Mouse (Mus musculus) brain, embryonic 14.5 days (tissue): Measurements from ENCODE around the gene Gaa. TPM values are rescaled to one million over a fixed set of nuclear protein-coding genes. Genes with fewer than 3 reads are reported as not detected.
"Not testable (repeated sequence)": the region's sequence is repeated elsewhere in the genome, so short reads cannot be mapped to it uniquely, and the experiment has no call there.

ENCODE experiments used
- DNase-seq: peaks from one replicate; pipeline ENCODE4 v3.0.0-alpha.2; 2011; ENCODE audit warnings: low read depth
- CTCF ChIP-seq: fragments of 200-500 bp; IDR thresholded peaks from 2 replicates; pipeline ENCODE4 v1.5.1; 2012; ENCODE audit warnings: inconsistent platforms, mild to moderate bottlenecking, moderate library complexity, borderline replicate concordance; ENCODE audit not compliant: insufficient read depth, insufficient read length; ENCODE audit errors: extremely low read depth
- POLR2A ChIP-seq: fragments of 200-500 bp; IDR thresholded peaks from 2 replicates; pipeline ENCODE4 v1.6.1; 2012; ENCODE audit warnings: mild to moderate bottlenecking, inconsistent platforms, borderline replicate concordance; ENCODE audit not compliant: poor library complexity, insufficient read depth, insufficient read length, severe bottlenecking; ENCODE audit errors: extremely low read depth
- polyA plus RNA-seq: library from polyadenylated mRNA; depleted of rRNA; stranded (reverse); fragments of >200 nt; gene quantifications from 2 replicates; pipeline ENCODE4 v1.2.3, GENCODE M21; 2012

Gene Gaa
- polyA plus RNA-seq, 1 experiment: 102 TPM

DNA sequence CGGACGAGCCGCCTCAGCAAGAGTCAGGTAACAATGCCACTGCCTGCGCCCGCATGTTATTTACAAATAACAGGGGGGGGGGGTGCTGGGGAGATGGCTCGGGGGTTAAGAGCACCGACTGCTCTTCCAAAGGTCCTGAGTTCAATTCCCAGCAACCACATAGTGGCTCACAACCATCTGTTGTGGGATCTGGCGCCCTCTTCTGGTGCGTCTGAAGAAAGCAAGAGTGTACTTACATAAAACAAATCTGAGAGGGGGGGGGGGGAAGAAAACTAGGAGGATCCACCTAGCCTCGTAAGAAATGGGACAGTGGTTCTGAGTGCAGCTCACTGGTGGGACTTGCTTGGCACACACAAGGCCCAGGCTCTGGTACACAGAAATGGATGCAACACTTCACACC is 32.9 kb upstream of the Gaa start:
- no peak for DNase-seq
- TF ChIP-seq CTCF: no peak

DNA sequence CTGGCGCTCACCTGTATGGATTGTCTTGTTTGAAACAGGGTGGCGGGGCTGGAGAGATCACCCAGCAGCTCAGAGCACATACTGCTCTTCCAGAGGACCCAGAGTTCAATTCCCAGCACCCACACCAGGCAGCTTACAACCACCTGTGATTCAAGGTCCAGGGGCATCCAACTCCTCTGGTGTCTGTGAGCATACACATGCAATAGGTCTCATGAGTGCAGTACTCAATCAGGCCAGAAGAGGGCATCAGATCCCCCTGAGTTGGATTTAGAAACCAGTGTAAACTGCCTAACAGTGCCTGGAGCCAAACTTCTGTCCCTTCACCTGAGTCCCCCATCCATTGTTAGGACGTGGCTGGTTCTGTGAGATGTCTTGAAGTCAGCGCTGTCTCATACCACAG is 32.1 kb upstream of the Gaa start:
- TF ChIP-seq POLR2A: no peak
- peak; percentile 65 for TF ChIP-seq CTCF
- peak; percentile 64 for DNase-seq

DNA sequence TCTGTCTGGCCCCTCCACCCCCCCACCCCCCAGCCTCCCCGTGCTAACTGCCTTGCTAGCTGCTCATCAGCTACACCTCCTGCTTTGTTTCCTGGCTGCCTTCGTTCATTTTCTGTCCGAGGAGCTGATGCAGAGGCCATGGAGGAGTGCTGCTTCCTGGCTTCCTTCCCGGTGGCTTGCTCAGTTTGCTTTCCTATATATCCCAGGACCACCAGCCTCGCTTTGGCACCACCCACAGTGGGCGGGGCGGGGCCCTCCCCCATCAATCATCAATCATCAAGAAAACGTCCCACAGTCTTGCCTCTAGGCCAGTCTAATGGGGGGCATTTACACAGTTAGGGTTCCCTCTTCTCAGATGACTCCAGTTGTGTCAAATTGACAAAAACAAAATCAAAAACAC is 31.3 kb upstream of the Gaa start:
- no peak for TF ChIP-seq CTCF
- no peak for TF ChIP-seq POLR2A
- no peak for DNase-seq

DNA sequence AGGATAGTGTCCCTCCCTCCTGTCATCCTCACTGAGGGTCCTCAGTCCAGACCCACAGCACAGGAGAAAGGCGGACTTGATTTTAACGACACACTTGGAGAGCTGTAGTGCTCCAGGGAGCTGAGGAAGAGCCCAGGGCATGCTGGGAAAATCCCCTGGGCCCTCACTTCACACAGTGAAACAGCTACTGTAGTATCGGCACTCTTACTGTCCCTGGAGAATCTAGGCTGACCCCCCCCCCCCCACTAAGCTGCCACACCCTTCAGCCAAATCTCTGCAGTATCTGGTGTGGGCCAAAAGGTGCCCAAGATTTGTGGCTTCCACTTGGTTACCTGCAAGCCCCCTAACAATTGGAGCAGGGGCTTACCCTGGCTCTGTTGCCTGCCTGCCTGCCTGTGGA is 30.7 kb upstream of the Gaa start:
- no peak for TF ChIP-seq POLR2A
- no peak for TF ChIP-seq CTCF
- no peak for DNase-seq

DNA sequence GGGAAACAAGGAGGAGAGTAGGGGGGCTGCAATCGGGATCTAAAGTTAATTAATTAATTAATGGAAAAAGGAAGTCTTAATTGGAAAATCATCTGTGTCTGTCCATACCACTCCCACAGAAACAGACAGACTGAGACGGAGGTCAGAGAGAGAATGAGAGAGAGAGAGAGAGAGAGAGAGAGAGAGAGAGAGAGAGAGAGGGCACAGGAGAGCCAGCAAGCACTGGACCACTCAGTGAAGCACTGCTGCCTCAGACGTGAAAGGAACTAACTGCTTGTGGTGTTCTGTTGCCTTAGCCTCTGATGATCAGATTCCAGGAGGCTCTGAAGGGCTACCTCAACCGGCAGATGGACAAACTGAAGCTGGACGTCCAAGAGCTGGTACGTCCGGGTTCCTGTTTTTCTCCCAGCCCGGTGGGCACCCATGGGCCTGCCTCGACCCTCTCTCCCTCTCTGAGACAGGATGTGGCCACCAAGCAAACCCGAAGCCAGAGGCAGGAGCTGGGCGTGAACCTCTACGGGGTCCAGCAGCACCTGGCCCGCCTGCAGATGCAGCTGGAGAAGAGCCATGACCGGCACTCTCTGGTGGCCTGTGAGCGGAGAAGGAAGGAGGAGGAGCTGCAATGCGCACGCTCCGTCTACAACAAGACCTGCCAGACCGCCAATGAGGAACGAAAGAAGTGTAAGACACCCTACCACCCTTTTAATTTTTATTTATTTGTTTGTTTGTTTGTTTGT is 30.0 kb upstream of the Gaa start:
- DNase-seq: peak; percentile 71
- TF ChIP-seq CTCF (no peak), POLR2A (no peak)

DNA sequence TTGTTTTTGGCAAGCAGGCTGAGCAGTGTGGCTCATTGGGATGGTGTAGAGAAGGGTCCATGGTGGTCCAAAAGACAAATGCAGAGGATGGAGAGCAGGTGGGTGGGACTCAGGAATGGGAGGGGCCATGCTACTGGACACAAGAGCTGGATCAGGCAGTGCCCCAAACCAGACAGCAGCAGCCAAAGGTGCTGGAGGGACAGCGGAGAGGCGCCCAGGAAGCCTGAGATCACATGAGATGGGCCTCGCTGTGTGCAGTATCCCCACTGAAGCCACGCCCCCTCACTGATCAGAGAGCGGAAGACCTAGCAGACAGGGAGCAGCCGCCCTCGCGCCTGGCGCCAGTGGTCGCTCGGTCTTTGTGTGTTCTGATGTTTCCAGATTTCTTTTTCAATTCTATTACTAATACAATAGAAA is 29.4 kb upstream of the Gaa start:
- TF ChIP-seq POLR2A (peak; percentile 17; the same call in 1 of the 2 replicates), CTCF (no peak)
- peak; percentile 73 for DNase-seq

DNA sequence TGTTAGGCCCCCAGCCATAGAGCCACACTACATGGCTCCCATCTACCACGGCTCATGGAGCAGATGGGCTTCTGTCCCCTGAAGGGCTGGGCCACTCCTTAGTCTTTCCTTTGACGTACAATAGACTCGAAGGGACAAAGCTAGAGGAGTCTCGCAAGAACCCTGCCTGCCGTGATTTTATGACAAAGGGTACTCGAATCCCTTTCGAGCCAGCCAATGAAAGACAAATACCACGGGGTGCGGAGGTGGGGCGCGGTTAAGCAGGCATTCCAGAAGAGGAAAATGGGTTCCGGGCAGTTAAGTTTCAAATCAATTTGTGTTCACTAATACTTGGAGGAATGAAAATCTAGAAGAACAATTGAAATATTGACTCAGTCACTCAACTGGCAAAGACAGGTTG is 28.2 kb upstream of the Gaa start:
- no peak for TF ChIP-seq CTCF
- TF ChIP-seq POLR2A: no peak
- no peak for DNase-seq

DNA sequence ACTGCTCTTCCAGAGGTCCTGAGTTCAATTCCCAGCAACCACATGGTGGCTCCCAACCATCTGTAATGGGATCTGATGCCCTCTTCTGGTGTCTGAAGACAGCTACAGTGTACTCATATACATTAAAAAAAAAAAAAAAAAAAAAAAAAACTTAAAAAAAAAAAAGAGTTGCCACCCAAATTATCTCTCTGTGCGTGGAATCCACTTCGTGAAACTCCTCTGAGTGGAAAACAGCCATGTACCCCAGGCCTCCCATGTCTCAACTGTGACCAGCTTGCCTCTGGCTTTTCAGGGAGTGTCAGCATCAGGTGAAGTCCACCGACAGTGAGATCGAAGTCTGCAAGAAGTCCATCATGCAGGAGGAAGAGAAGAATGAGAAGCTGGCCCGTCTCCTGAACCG is 22.1 kb upstream of the Gaa start:
- not testable (repeated sequence) for DNase-seq

DNA sequence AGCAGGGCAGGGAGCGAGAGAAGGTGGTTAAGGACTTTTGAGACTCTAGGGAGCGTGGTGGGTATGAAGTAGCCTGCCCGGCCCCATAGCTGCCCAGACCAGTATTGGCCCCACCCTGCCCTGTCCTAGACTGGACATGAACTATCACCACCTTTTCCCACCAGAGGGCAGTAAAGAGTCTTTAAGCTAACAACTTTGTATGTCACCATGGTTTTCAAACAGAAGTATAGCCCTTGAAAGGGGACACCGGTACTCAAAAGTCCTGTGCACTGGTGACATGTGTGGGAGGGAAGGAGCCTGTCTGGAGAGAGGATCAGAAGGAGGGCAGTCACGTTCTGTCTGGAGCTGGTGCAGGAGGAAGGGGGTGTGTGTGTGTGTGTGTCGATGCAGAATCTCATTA is 18.7 kb upstream of the Gaa start:
- DNase-seq: peak; percentile 70
- TF ChIP-seq CTCF: peak; percentile 54; the same call in 1 of the 2 replicates
- no peak for TF ChIP-seq POLR2A

DNA sequence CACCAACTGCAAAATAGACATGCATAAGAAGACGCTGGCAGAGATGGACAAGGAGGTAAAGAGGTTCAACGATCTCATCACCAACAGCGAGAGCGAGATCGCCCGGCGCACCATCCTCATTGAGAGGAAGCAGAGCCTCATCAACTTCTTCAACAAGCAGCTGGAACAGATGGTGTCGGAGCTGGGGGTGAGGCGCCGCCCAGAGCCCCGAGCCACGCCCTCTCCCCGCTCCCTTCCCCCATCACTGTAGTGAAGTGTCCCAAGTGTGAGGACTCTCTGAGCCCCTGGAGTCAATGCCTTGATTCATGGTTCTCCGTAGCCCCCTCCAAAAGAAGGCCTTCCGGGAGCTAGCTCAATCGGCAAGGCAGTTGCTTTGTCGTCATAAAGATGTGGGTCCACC is 16.7 kb upstream of the Gaa start:
- TF ChIP-seq POLR2A: no peak
- no peak for TF ChIP-seq CTCF
- no peak for DNase-seq

DNA sequence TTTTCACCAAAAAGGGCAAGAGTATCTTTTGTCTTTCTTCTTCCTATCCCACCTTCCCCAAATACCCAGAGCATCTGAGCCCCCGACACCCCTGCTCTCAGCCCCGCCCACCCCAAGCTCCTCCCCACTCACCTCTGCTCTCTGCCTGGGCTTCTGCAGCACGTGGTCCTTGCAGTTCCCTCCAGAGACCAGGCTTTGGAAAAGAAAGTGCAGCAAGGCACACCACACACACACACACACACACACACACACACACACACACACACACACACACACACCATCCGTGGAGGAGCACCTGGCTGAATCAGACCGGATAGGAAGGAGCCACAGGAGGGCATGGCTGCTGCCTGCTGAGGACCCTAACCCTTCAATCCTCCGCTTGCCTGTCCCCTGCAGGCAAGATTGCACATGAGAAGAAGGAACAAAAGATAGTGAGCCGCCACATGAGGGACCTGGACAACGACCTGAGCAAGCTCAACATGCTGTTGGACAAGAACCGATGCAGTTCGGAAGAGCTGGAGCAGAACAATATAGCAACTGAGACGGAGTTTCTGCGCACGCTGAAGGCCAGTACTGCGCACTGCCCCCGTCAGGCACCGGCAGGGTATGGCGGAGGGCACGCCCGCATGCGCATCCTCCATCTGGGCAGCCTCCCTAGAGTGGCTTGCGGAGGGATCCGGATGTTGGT is 14.7 kb upstream of the Gaa start:
- peak; percentile 69 for DNase-seq

DNA sequence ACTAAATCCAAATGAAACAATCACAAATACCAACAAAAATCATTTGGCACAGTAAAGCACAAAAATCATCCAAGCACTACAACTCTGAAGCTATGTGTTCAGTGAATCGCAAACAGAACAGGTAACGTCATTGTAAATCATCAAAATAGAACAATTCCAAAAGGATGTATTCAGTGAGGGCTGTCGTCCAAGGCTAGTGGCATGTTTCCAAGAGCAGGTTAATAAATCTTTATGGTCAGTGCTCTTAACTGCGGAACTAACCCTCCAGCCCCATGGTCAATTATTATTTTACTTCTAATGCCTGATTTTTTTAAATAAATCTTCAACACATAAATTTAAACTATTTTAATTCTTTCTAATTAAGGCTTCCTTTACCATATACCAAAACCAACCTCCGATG is 11.1 kb upstream of the Gaa start:
- DNase-seq: not testable (repeated sequence)

More for the DNA sequence above, 14.7 kb upstream of the Gaa start:
- TF ChIP-seq CTCF (peak; percentile 55), POLR2A (no peak)

DNA sequence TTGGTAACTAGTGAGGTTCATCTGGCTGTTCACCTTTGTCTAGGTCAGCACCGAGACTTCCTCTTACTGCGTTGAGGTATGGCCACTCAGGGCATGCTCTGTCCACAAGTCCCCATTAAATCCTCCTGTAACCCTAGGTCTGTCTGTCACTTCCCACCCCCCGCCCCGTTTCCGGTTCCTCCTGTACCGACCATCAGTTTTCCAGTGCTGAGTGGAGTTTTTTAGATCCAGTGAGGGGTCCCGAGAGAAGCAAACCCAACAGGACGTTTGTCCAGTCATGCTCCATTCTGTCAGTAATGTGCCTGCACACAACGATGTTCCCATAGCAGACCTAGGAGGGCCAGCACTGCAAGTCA is 9.5 kb upstream of the Gaa start:
- no peak for TF ChIP-seq CTCF
- no peak for TF ChIP-seq POLR2A
- no peak for DNase-seq
